ENCODE assay signal across 8 mouse cellular contexts in genomic region chr11:94385977-94386771, GRCm38 (mm10). TPM values are rescaled to one million over a fixed set of nuclear protein-coding genes. Genes with fewer than 3 reads are reported as not detected.
A peak's percentile ranks its signal among the peaks of the same experiment; 100 is the strongest.
DNase-seq lines count a peak whose midpoint lies in the region; ATAC-seq and TF ChIP-seq lines count a peak whose summit lies in the region.

No protein-coding gene starts in this region.

- TF ChIP-seq CTCF in midbrain, postnatal 0 days (IDR thresholded peaks at IDR 0.05) = no peak

- H3K4me1 ChIP-seq in liver, embryonic 13.5 days (replicated peaks) = peaks cover 13% of the 10 kb centered on the region; the same call in 1 of the 2 replicates
- peaks cover 5% of the 10 kb centered on the region; the same call in 1 of the 2 replicates for H3K4me1 ChIP-seq in midbrain, postnatal 0 days (ENCODE audit: insufficient read depth, low read length)

- peaks cover 14% of the 10 kb centered on the region for H3K27me3 ChIP-seq in liver, embryonic 13.5 days
- no peaks in the 10 kb centered on the region for H3K27me3 ChIP-seq in midbrain, postnatal 0 days (ENCODE audit: insufficient read depth, low read length)

- no peak overlapping the region; the same call in 1 of the 2 replicates for H3K9ac ChIP-seq in liver, embryonic 13.5 days
- peak overlapping the region; percentile 13; the same call in 1 of the 2 replicates for H3K9ac ChIP-seq in midbrain, postnatal 0 days (replicated peaks; ENCODE audit: low read length, poor library complexity, severe bottlenecking)

- H3K9me3 ChIP-seq in liver, embryonic 13.5 days (replicated peaks) = no peaks in the 10 kb centered on the region
- no peaks in the 10 kb centered on the region for H3K9me3 ChIP-seq in midbrain, postnatal 0 days (ENCODE audit: low read length)

- H3K4me3 ChIP-seq in liver, embryonic 13.5 days (replicated peaks) = no peak overlapping the region
- no peak overlapping the region for H3K4me3 ChIP-seq in midbrain, postnatal 0 days (ENCODE audit: low read depth, low read length)

- DNase-seq in A20 (ENCODE audit: low read depth, low spot score) = peak; percentile 68
- DNase-seq in MEL-GATA-1-ER (ENCODE audit: extremely low read depth, low read depth) = peak; percentile 45
- no peak for DNase-seq in liver, embryonic 13.5 days
- no peak for DNase-seq in midbrain, postnatal 0 days (ENCODE audit: low spot score)
- DNase-seq in yolk sac, embryonic 10.5 days (ENCODE audit: low spot score) = peak; percentile 59
- no peak for DNase-seq in left cerebral cortex, adult 11 months (ENCODE audit: low spot score)

- 6% methylated on average over 12 of the region's 12 CpGs for WGBS in liver, embryonic 13.5 days (ENCODE audit: insufficient replicate concordance)
- WGBS in midbrain, postnatal 0 days = 18% methylated on average over 12 of the region's 12 CpGs

- H3K36me3 ChIP-seq in liver, embryonic 13.5 days = no peaks in the 10 kb centered on the region
- H3K36me3 ChIP-seq in midbrain, postnatal 0 days (ENCODE audit: insufficient read depth, low read length) = no peaks in the 10 kb centered on the region

- H3K27ac ChIP-seq in liver, embryonic 13.5 days = peak overlapping the region; percentile 16; the same call in 1 of the 2 replicates
- H3K27ac ChIP-seq in midbrain, postnatal 0 days (ENCODE audit: low read depth, low read length) = 0 out of 2 replicates have a peak overlapping the region, but pooled peaks have one; percentile 18

- ATAC-seq in granulocyte monocyte progenitor cell, adult 5-6 weeks (replicated peaks; ENCODE audit: poor library complexity, severe bottlenecking) = peak; percentile 86
- peak; percentile 78 for ATAC-seq in inflammation-experienced regulatory T-cells, adult 6 months
- peak; percentile 50 for ATAC-seq in liver, embryonic 13.5 days (ENCODE audit: low read depth)
- ATAC-seq in midbrain, postnatal 0 days (ENCODE audit: low FRiP score) = peak; percentile 34; the same call in 1 of the 2 replicates

- no peak overlapping the region for H3K4me2 ChIP-seq in liver, embryonic 13.5 days
- no peak overlapping the region for H3K4me2 ChIP-seq in midbrain, postnatal 0 days (ENCODE audit: low read depth, low read length, poor library complexity, severe bottlenecking)

RNA-seq across cellular contexts. Expression of gene Abcc3, which starts 6.6 kb away (rescaled TPM):
- total RNA-seq in granulocyte monocyte progenitor cell, adult 5-6 weeks (2014; fragmentation: Nextera tagmentation) = 0.34 and 2.0 TPM in 2 replicates
- 0.05 and 0.30 TPM in 2 replicates for total RNA-seq in granulocyte monocyte progenitor cell, adult 5-6 weeks (2017)
- polyA plus RNA-seq in inflammation-experienced regulatory T-cells, adult 6 months (2017; shearing (Covaris generic)) = 1 to 10 TPM in 2 of 3 experiments, under 1 TPM in 1; 0.70 to 4.0 (median 1.9) TPM
- polyA plus RNA-seq in liver, embryonic 13.5 days (2015; fragmentation: Nextera tagmentation; extraction: Ambion mirVana) = 4.3 and 5.8 TPM in 2 replicates
- total RNA-seq in midbrain, postnatal 0 days (2014; rRNA removed) = 1.7 and 3.6 TPM in 2 replicates
- polyA plus RNA-seq in midbrain, postnatal 0 days (2015; fragmentation: Nextera tagmentation; extraction: Ambion mirVana) = 0.72 and 0.99 TPM in 2 replicates

RNA-seq across cellular contexts. Expression of gene Ankrd40, which starts 58.4 kb away (rescaled TPM):
- 38.6 and 39.7 TPM in 2 replicates for total RNA-seq in granulocyte monocyte progenitor cell, adult 5-6 weeks (2014; fragmentation: Nextera tagmentation)
- total RNA-seq in granulocyte monocyte progenitor cell, adult 5-6 weeks (2017) = 46.9 and 67.0 TPM in 2 replicates
- polyA plus RNA-seq in inflammation-experienced regulatory T-cells, adult 6 months (2017; shearing (Covaris generic)) = 10 to 100 TPM; 10.9 to 18.7 (median 17.1) TPM
- 5.2 and 5.5 TPM in 2 replicates for polyA plus RNA-seq in liver, embryonic 13.5 days (2015; fragmentation: Nextera tagmentation; extraction: Ambion mirVana)
- 41.7 and 49.5 TPM in 2 replicates for total RNA-seq in midbrain, postnatal 0 days (2014; rRNA removed)
- 11.9 and 12.8 TPM in 2 replicates for polyA plus RNA-seq in midbrain, postnatal 0 days (2015; fragmentation: Nextera tagmentation; extraction: Ambion mirVana)

Comparison
In these comparisons a context has a peak if more than half of its experiments do, and no peak if none do; other contexts are left out.
1. DNase-seq: peak in A20 (single experiment), MEL-GATA-1-ER (single experiment) and yolk sac, embryonic 10.5 days (single experiment); none in liver, embryonic 13.5 days (single experiment), midbrain, postnatal 0 days (single experiment) and left cerebral cortex, adult 11 months (single experiment).
2. ATAC-seq: peak in every context shown above with its lines; median percentile 86 in granulocyte monocyte progenitor cell, adult 5-6 weeks; 78 in inflammation-experienced regulatory T-cells, adult 6 months; 50 in liver, embryonic 13.5 days; 34 in midbrain, postnatal 0 days.